Mouse (Mus musculus) frontal cortex, adult 2 months (tissue): ENCODE results near the gene Hk2. TPM values are rescaled to one million over a fixed set of nuclear protein-coding genes. Genes with fewer than 3 reads are reported as not detected.

Source experiments
- DNase-seq, 2 experiments: peaks; one replicate each; pipeline ENCODE4 v3.0.0; 2022; ENCODE audit warnings: low spot score in 1 of 2; ENCODE audit errors: extremely low spot score in 1 of 2
- polyA plus RNA-seq: library from polyadenylated mRNA; depleted of rRNA; stranded (reverse); fragments of >200 nt; gene quantifications from 2 replicates; pipeline ENCODE4 v1.2.3, GENCODE M21; 2012

Gene Hk2
- polyA plus RNA-seq, 1 experiment: 2.9 TPM

DNA sequence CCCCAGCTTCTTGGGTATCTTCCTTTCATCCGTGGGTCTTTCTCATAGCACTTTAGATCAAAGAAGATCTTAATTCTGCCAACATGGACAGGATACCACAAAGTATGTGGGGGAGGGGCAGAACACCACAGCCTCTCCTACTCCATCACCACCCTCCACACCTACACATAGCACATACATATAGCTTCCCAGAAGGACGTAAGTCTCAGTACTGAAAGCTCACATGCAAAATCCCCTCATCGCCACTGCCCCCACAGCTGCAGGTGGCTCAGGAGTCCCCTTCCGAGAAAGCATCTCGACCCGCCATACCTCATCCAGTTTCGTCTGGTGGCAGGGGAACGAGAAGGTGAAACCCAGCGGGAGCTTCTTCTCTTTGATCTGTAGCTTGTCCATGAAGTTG, 29.7 kb downstream of the Hk2 start:
- no peak for DNase-seq

DNA sequence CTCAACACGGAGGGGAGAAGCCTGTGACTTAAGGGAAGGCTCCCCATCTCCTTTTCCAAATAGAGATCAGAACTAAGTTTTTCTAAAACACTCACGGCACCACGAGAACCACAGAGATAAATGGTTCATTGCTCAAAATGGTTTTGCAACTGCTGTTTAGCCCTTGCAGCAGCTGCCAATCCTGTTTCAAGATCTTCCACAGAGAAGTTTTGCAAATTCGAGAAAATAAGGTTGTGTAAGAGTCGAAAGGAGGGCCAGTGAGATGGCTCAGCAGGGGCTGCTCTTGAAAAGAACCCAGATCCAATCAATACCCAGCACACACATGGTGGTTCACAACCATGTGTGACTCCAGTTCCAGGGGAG, 32.8 kb downstream of the Hk2 start:
- DNase-seq: no peak

DNA sequence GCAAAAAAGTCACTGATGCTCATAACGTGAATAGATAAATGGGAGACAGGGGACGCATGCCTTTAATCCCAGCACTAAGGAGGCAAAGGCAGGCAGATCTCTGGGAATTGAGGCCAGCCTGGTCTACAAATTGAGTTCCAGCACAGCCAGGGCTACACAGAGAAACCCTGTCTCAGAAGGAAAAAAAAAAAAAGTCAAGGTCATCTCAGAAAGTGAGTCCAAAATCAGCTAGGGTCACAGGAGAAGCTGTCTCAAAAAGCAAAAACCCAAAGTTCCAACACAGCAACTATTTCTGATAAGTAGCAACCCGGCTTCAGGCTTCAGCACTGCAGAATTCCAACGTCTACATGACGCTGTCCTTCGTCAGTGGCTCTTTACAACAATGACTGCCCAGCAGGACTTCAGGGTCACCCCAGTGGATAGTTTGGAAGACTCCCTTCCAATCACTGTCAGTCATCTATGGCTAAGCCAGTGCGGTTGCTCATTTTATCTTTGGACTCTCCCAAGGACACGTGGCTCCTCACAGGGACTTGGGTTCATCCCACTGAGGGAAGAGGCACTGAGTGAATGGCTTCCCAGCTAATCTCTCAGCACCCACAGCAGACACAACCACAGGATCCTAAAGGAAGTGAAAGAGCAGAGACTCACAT, 33.3 kb downstream of the Hk2 start:
- no peak for DNase-seq

DNA sequence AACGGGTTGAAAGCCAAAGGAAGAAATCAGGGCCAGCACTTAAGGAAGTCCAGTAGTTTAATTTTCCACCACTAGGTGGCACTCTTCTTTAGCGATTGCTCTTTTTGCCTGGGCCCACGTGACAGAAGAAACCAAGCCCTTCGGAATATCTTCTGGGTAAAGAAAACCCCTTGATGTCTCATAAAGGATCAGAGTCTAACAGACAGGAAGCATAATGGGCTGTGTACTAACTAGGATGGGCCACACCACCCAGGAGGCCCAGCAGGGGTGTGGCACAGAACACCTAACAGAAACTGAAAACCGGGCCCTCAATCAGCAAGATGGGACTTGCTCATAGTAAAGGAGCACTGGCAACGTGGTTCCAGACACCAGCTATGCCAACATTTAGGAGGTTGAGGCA, 34.0 kb downstream of the Hk2 start:
- DNase-seq: peak; percentile 21 to 91

DNA sequence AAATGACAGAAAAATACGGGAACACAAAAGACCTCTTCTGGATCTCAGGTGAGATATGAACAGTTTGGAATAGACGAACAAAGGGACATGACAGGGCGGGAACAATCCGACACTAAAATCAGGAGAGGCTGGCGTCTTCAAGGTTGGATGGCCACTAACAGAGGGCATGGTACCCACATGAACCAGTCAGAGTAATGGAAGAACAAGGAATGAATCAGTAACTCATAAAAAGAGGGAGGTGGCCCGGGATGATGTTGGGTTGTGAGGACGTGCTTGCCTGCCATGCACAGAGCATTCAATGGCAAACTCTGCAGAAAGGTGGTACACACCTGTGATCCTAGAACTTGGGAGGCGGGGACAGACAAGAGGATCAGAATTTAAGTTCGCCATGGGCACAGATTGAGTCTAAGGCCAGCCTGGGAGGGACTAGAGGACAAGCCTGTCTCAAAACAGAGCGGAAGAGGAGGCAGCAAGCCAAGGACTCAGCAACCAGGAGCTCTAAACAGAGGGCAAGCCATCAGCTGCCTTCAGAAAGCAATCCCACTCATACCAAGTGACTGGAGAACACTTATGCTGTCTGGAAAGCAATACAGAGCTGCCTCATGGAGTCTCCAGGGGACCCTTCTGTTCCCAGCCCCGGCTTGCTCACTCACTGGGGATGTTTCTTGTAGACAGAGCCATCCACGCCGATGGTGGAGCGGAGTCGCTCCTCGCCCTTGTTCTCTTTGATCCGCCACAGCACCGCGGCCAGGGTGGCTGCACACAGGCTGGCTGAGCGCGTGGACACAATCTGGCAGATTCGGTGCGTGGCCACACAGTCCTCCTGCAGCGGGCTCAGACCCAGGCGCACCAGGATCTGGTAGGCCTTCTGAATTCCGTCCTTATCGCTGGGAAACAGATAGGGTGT, 36.4 kb downstream of the Hk2 start:
- DNase-seq: no peak

DNA sequence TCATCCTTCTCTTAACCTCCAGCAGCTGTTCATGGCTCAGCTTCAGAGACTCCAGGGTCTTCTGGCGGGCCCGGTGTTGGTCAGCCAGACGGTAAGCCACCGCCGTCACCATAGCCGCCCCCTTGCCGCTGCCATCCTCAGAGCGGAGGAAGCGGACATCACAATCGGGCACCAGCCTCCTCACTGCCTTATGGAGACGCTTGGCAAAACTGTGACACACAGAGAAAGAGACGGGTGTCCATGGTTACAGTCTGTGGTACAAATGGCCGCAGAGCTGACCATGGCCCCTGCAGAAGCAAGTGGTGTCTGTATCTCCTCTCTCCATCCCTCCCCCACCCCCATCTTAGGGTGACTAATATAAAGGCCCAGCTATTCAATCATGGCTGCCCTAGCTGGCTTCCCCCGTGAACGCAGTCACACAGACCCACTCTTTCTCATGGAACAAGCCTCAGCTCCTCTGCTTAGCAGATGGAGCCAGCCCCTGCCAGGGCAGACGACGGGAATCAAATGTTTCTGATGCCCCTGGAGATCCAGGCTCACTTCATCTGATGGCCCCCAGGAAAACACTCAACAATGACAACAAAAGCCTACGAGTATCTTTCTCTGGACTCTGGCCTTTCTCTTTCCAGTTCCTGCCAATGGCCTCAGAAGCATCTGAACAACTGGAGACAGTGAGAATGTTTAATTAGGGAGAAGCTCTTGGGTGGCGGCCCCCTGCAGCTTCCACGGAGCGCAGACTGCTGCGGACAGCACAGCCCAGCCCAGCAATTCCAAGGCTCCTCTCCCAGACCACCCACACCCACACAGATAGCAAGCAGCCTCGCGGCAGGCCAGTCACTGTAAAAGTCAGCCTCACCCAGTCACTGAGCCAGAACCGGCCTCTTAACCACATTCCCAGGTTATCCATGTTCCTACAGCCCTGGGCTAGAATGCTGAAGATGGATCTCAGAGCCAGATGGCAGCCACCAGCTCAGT, 37.3 kb downstream of the Hk2 start:
- DNase-seq: peak in 1 of 2 experiments; percentile 19

DNA sequence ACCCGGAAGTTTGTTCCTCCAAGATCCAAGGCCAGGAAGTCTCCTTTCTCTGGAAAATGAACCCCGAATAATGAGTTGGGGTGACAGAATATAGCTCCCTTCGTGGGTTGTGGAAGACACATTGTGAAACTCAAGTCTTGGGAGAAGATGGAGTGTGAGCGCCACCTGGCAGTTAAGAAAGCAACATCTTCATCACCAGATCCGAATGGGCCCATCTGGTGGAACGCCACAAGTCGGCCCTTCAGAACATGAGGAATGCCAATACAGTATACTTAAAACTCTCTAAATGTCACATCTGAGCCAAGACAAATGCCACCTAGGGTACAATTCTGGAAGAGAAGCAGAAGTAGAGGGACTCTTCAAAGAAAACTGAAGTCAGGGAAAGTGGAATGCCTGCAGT, 38.9 kb downstream of the Hk2 start:
- peak in 1 of 2 experiments; percentile 20 for DNase-seq

DNA sequence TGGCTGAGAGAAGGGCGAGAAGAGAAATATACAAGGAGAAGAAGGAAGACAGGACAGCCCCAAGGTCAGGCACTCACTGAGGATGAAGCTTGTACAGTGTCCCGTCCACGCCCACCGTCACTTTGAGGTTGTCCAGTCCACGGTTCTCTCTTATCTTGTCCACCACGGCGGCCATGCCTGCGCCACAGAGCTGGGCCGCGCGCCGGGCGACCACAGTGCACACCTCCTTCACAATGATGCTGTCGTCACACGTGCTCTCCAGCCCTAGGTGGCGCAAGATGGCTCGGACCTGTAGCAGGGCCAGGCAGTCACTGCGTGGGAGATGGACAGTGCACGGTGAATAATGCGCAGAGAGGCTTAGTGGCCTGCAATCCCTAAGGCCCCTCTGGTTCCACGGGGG, 45.6 kb downstream of the Hk2 start:
- DNase-seq: no peak

DNA sequence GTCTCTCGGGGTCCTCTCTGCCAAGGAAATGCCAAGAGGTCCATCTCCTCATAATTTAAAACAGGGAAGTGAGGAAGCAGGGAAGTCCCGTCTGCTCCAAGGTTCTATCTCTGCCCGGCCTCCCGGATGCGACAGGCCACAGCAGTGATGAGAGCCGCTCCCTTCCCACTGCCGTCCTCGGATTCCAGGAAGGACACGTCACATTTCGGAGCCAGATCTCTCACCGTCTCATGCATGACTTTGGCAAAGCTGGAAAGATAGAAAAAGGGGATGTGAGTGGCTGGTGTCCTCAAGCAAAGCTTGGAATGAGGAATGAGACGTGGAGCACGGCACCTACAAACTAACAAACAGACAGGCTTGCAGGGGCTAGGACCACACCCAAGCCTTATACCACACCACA, 47.0 kb downstream of the Hk2 start:
- DNase-seq: no peak

DNA sequence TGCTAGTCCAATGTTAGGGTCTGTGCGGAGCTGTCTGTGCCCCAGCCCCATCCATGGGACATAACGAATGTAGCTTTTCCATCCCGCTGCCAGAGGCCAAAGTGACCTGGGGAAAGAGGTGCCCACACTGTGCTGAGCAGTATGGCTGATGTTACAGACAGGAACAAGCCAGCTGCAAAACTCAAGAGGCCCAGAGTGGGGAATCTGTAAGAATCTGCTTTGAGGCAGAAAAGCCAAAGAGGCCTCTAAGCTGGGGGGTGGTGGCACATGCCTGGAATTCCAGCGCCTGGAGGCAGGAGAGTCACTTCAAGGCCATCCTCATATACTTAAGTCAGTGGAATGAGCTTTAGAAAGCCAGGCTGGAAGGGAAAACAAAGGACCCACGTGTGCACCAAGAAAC, 50.9 kb downstream of the Hk2 start:
- no peak for DNase-seq

DNA sequence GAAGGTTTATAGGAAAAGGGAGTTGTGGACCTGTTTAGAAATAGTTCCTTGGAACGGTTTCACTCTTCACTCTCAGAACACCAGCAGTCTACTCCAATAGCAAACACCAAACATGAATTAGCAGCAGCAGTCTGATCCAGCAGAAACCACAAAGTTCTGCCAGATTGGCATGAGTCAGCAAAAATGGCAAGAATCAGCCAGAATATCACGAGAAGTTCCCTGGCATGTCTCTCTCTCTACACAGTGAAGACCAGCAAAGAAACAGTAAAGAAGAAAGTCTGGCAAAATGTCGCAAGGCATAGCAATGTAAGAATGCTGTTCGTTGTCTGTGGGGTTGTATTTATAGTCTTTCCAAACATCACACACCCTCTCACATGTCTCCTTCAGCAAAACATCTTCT, 58.1 kb downstream of the Hk2 start:
- no peak for DNase-seq

DNA sequence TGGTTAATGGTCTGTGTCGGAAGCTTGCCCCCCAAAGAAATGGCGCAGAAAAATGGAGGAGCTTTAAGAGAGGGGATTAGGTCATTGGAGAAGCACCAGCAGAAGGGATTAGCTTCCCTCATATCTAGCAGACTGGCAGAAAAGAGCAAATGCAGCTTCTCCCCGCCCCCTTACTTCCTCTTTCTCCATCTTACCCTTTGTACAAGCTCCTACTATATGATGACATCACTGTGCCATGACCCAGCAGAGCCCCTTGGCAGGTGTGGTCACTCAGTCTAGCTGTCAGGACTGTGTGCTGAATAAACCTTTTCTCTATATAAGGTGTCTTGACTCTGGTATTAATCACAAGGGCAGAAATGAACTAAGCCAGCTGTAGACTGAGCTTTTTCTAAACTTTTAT, 58.6 kb downstream of the Hk2 start:
- no peak for DNase-seq

DNA sequence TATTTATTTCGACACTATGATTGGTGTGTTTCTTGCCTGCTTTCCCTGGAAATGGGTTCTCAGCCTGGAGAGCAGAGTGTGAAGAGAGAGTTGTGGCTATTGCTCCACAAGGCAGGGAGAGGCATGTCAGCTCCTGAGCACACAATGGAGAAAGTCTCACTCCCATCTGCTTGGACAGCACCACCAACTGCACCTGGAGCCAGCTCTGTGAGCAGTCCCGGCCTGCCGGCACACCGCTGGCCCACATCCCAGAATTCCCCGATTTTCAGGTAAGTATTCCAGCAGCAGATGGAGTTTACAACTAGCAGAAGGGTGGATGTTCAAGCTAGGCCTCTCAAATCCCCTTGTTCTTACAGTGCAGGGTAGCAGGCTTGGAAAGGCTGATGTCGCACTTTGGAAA, 59.0 kb downstream of the Hk2 start:
- no peak for DNase-seq

DNA sequence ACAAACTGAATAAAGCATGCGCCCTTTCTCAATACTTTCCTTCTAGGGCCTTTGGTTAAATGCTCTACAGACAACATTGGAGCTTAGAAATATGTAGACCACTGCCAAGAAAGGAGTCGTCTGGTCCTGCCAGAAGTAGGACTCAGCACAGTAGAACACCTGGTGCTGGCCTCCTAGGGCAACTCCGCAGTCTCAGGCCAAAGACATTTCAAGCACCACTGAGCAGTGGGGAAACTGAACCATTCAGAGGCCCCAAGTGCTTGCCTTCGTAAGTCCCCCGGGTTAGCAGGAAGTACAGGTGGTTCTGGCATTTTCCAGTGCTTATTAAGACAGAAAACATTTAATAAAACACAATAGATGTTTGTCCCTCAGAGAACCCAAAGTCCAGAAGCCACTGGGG, 59.4 kb downstream of the Hk2 start:
- no peak for DNase-seq

DNA sequence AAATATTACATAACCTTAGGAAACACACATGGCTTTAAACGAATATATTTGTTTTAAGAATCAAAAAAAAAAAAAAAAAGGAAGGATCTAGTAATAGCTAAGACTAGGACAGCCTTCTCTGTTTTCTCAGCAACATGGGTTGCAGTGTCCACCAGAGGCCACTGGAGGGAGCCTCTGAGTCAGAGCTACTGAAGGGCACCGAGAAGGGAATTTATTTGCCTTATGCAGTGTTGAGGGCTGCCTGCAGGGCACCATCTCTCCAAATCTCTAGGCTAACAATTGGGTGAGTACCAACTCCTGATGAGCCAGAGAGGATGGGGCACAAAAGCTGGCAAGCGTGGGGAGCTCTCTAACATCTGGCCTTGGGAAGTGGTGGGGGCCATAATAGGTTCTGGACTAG, 60.0 kb downstream of the Hk2 start:
- DNase-seq: peak; percentile 25 to 88

DNA sequence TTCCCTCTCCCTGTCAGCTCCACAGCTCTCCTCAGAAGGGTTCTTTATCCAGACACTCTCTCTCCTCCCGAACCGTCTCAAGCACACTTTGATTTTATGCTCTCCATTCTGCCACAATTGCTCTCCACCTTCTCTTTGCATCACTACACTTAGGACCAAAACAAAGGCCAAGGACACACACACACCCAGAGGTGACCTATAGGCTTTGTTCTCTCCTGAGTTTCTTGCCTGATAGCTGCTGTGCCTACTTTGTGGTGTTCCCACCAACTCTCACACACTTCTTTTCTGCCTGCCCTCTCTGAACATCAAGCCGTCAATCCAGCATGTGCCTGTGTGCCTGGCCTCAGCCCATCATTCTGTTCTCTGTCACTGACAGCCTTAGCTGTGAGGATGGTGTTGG, 66.5 kb downstream of the Hk2 start:
- DNase-seq: no peak

DNA sequence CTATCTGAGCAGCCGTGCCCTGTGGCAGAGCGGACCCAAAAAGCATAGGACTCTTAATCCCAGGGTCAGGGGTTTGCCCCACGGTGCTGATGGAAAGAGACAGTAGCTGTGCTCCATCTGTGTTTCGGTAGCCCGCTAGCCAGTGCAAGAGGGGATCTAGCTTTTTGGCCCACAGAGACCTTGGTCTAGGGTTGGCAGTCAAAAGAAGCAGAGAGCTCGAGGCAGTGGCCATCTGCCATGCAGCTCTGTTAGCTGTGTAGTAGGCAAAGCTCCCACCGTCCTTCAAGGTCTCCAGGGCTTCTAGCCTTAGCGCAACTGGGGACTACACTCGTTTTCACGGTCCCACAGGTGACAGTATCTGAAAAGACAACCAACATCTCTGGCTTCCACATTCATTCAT, 67.0 kb downstream of the Hk2 start:
- DNase-seq: no peak

DNA sequence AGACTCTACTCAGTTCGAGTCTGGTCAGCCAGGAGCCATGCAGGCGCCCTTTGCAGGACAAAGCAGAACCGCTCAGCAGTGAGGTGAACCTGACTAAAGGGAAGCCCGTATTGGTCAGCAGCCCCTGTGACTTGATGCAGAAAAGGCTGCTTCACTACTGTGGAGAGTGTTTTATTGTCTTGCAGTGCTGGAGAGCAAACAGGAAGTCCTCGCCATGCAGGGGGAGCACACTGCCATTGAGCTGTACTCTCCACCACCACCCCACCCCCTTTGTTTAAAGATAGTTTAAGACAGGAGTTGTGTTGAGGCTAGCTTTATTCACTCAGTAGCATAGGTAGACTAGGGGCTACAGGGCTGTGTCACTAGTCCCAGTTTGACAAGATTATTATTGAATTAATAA, 69.0 kb downstream of the Hk2 start, which contains the start of gene Pole4:
Pole4 (minus strand) TSS at position 145 of the 400 bp plus-strand sequence.
- no peak for DNase-seq

DNA sequence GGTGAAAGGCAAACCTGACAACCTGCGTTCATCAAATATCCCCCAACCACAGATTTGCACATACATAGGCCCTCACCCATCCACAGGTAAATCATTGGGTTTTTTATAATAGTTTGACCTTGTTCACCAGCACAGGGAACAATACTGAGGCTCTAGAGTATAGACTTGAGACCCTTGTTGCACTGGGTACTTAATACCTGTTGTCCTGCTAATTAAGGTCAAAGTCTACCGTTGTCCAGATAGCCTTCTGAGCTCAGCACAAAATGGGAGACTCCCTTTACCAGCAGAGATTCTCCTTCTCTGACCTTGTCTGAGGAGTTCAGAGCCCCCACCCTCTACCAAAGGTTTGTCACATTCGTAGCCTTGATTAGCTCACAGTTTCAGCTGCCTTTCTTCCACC, 70.5 kb downstream of the Hk2 start:
- DNase-seq: no peak

DNA sequence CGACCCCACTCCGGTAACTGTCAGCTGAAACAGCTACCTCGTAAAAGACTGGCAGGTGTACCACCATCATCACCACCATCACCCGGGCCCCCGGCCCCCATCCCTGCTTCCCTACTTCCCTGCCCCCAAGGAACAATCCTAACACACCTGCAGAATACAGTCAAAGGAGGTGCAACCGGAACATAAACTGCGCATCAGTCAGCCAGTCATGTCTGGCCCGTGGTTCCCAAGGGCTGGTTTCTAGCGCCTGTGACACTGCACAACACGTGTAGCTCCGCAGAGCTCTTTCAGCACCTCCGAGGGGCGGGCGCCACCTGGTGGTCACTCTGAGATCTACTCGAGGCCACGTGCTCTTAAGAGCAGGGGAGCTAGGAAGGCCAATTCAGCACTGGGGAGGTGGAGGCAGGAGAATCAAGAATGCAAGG, 71.6 kb downstream of the Hk2 start:
- DNase-seq: peak; percentile 44 to 93

DNA sequence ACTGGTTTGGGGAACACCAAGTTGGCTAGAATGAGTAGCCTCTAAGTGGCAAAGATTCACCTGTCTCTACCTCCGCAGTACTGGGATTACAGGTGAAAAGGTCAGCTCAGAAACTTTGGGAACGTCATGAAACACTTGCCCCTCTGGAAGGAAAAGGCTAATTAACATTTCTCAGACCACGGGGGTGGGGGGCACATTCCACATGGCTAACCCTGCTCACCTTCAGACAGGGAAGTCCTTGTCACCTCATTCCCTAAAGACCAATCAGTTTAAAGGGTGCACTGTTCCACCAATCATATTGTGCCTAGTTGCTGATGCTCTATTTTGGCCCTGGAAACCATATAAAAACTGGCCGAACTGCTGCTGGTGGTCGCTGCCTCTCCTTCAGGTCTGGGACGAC, 73.0 kb downstream of the Hk2 start:
- no peak for DNase-seq
